Mouse (Mus musculus) layer of hippocampus, postnatal 25 days (tissue): Measurements from ENCODE around the gene Fxyd2. TPM values are rescaled to one million over a fixed set of nuclear protein-coding genes. Genes with fewer than 3 reads are reported as not detected.

Experiments used
- total RNA-seq, 2 experiments: library from RNA; stranded (reverse); gene quantifications; 2 replicates each; pipeline ENCODE4 v1.2.3; 2021

Fxyd2 gene
- total RNA-seq, 2 experiments from 2014 or later, result 8.3 to 10.6 TPM

Other genes starting within 250 kb of the Fxyd2 start
- under 1 TPM; 0.47 to 0.56 TPM for gene BC049352, start 217.7 kb upstream of the Fxyd2 start, total RNA-seq
- gene Tmprss4, start 195.6 kb upstream of the Fxyd2 start, total RNA-seq, result not detected
- gene Il10ra, start 130.5 kb upstream of the Fxyd2 start, total RNA-seq, result 1 to 10 TPM; 2.6 to 2.7 TPM
- not detected for gene Tmprss13, start 80.6 kb upstream of the Fxyd2 start, total RNA-seq
- 100 to 1,000 TPM in 1 of 2 experiments, 10 to 100 TPM in 1; 82.2 to 112 TPM for gene Fxyd6, start 29.5 kb upstream of the Fxyd2 start, total RNA-seq
- gene Dscaml1, start 27.0 kb downstream of the Fxyd2 start, total RNA-seq, result 10 to 100 TPM; 74.4 to 96.5 TPM